Mouse (Mus musculus) erythroblast, embryonic 14.5 days (primary cell): Measurements from ENCODE around the gene Slc9a4.

ENCODE experiments used
- GATA1 ChIP-seq: IDR thresholded peaks from 2 replicates; pipeline ENCODE4 v1.6.1; 2012; ENCODE audit warnings: low read length, inconsistent platforms, mixed read lengths
- TAL1 ChIP-seq: IDR thresholded peaks from 3 replicates; pipeline ENCODE4 v1.6.1; 2012; ENCODE audit warnings: low read length, inconsistent platforms, mixed read lengths

DNA sequence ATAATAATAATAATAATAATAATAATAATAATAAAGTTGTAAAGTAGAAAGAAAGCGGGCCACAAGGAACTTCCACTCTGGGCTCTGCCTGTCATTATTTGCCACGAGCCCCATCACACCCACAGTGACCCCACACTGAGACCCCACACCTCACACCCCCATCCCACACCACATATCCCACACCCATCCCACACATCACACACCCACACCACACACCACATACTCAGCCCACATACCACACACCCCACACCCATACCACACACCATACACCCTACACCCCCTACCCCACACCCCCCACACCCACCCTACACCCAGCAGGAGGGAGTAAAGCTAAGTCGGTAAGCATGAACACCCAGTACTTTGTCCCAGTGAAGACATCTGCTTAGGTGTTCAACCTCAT lies 21.6 kb downstream of the Slc9a4 start:
- TF ChIP-seq GATA1 (no peak), TAL1 (no peak)
